Mouse (Mus musculus): Measurements from ENCODE around the gene Slc6a20b.

GRCm38 (mm10) chr9:123624741-123625140 lies 7.6 kb downstream of the Slc6a20b start:
- TF ChIP-seq CTCF (conservative IDR thresholded peaks at IDR 0.05; ENCODE audit: low read length) (no peak), POU5F1 (IDR thresholded peaks at IDR 0.05; ENCODE audit: borderline replicate concordance, low read length) (no peak), NANOG (IDR thresholded peaks at IDR 0.05; ENCODE audit: borderline replicate concordance, low read length) (no peak)
